Mouse (Mus musculus) frontal cortex, postnatal 25 days (tissue): Measurements from ENCODE around the gene Snapc1.

ENCODE experiments used
- DNase-seq, 2 experiments: peaks; one replicate each; pipeline ENCODE4 v3.0.0; 2022; ENCODE audit warnings: low spot score in 2 of 2

Snapc1 gene

GRCm38 (mm10) chr12:73964291-73965281 lies at the start of gene Snapc1:
TSS of gene Snapc1 (plus strand) at chr12:73964481.
- DNase-seq = peak; percentile 95

- DNase-seq = no peak
Measured at GRCm38 (mm10) chr12:73918479-73918878, 45.8 kb upstream of the Snapc1 start.

- DNase-seq = no peak
Measured at GRCm38 (mm10) chr12:73930266-73930665, 34.0 kb upstream of the Snapc1 start.

GRCm38 (mm10) chr12:73931274-73931673 lies 33.0 kb upstream of the Snapc1 start:
- DNase-seq = no peak

- no peak for DNase-seq
Measured at GRCm38 (mm10) chr12:73934528-73934927, 29.8 kb upstream of the Snapc1 start.

GRCm38 (mm10) chr12:73937353-73937752 lies 26.9 kb upstream of the Snapc1 start, which contains the start of gene Gm49321:
TSS of gene Gm49321 (plus strand) at chr12:73937653.
- no peak for DNase-seq

- DNase-seq = no peak
Measured at GRCm38 (mm10) chr12:73939542-73939941, 24.7 kb upstream of the Snapc1 start.

GRCm38 (mm10) chr12:73948415-73948814 lies 15.9 kb upstream of the Snapc1 start:
- DNase-seq = no peak

GRCm38 (mm10) chr12:73949318-73950058 lies 14.8 kb upstream of the Snapc1 start:
- DNase-seq = peak; percentile 25 to 26

- DNase-seq = no peak
Measured at GRCm38 (mm10) chr12:73952879-73953278, 11.4 kb upstream of the Snapc1 start.

GRCm38 (mm10) chr12:73953420-73954186 lies 10.7 kb upstream of the Snapc1 start:
- DNase-seq = no peak

GRCm38 (mm10) chr12:73954785-73955184 lies 9.5 kb upstream of the Snapc1 start:
- no peak for DNase-seq

- DNase-seq = no peak
Measured at GRCm38 (mm10) chr12:73957676-73958075, 6.6 kb upstream of the Snapc1 start.

GRCm38 (mm10) chr12:73958830-73959229 lies 5.5 kb upstream of the Snapc1 start:
- DNase-seq = no peak

GRCm38 (mm10) chr12:73969142-73969541 lies 4.9 kb downstream of the Snapc1 start:
- no peak for DNase-seq

GRCm38 (mm10) chr12:73974584-73974983 lies 10.3 kb downstream of the Snapc1 start:
- DNase-seq = no peak

- no peak for DNase-seq
Measured at GRCm38 (mm10) chr12:73978144-73978543, 13.9 kb downstream of the Snapc1 start.

- DNase-seq = no peak
Measured at GRCm38 (mm10) chr12:73979667-73980066, 15.4 kb downstream of the Snapc1 start.

- DNase-seq = peak; percentile 57 to 65
Measured at GRCm38 (mm10) chr12:73982533-73982932, 18.3 kb downstream of the Snapc1 start.

GRCm38 (mm10) chr12:73986299-73986698 lies 22.0 kb downstream of the Snapc1 start:
- no peak for DNase-seq

GRCm38 (mm10) chr12:73988393-73989008 lies 24.2 kb downstream of the Snapc1 start:
- no peak for DNase-seq
